Mouse (Mus musculus): Measurements from ENCODE around the gene Macrod1.
"Not testable (repeated sequence)": the region's sequence is repeated elsewhere in the genome, so short reads cannot be mapped to it uniquely, and the experiment has no call there.

Gene Macrod1

GRCm38 (mm10) chr19:7073997-7074781 lies 17.6 kb downstream of the Macrod1 start:
- in situ Hi-C loops (cut with MboI; ENCODE audit: unreplicated experiment in 2 of 2), result loop anchor here in 1 of 2 experiments (5.0 kb wide), 2 partner anchors 128 to 363 kb away; no protein-coding TSS in a partner anchor

GRCm38 (mm10) chr19:7075336-7075735 lies 18.7 kb downstream of the Macrod1 start:
- in situ Hi-C loops (cut with MboI; ENCODE audit: unreplicated experiment in 2 of 2), result not testable (repeated sequence)

- in situ Hi-C loops (cut with MboI; ENCODE audit: unreplicated experiment in 2 of 2), result no loop called here
Observed at GRCm38 (mm10) chr19:7077666-7078065, 21.1 kb downstream of the Macrod1 start.

GRCm38 (mm10) chr19:7078271-7078670 lies 21.7 kb downstream of the Macrod1 start:
- in situ Hi-C loops (cut with MboI; ENCODE audit: unreplicated experiment in 2 of 2), result no loop called here

GRCm38 (mm10) chr19:7081516-7082266 lies 25.1 kb downstream of the Macrod1 start:
- in situ Hi-C loops (cut with MboI; ENCODE audit: unreplicated experiment in 2 of 2), result no loop called here

- in situ Hi-C loops (cut with MboI; ENCODE audit: unreplicated experiment in 2 of 2), result no loop called here
Observed at GRCm38 (mm10) chr19:7083035-7083794, 26.6 kb downstream of the Macrod1 start.

- in situ Hi-C loops (cut with MboI; ENCODE audit: unreplicated experiment in 2 of 2), result no loop called here
Observed at GRCm38 (mm10) chr19:7084734-7085133, 28.1 kb downstream of the Macrod1 start.

- in situ Hi-C loops (cut with MboI; ENCODE audit: unreplicated experiment in 2 of 2), result no loop called here
Observed at GRCm38 (mm10) chr19:7088558-7088957, 31.9 kb downstream of the Macrod1 start.

- in situ Hi-C loops (cut with MboI; ENCODE audit: unreplicated experiment in 2 of 2), result no loop called here
Observed at GRCm38 (mm10) chr19:7089050-7089449, 32.4 kb downstream of the Macrod1 start.

GRCm38 (mm10) chr19:7089842-7090251 lies 33.2 kb downstream of the Macrod1 start:
- in situ Hi-C loops (cut with MboI; ENCODE audit: unreplicated experiment in 2 of 2), result no loop called here

GRCm38 (mm10) chr19:7090369-7091064 lies 33.9 kb downstream of the Macrod1 start:
- in situ Hi-C loops (cut with MboI; ENCODE audit: unreplicated experiment in 2 of 2), result no loop called here

GRCm38 (mm10) chr19:7091448-7092050 lies 34.9 kb downstream of the Macrod1 start:
- in situ Hi-C loops (cut with MboI; ENCODE audit: unreplicated experiment in 2 of 2), result no loop called here

GRCm38 (mm10) chr19:7092756-7093155 lies 36.1 kb downstream of the Macrod1 start:
- in situ Hi-C loops (cut with MboI; ENCODE audit: unreplicated experiment in 2 of 2), result no loop called here

GRCm38 (mm10) chr19:7099620-7100155 lies 43.1 kb downstream of the Macrod1 start:
- in situ Hi-C loops (cut with MboI; ENCODE audit: unreplicated experiment in 2 of 2), result no loop called here

- in situ Hi-C loops (cut with MboI; ENCODE audit: unreplicated experiment in 2 of 2), result no loop called here
Observed at GRCm38 (mm10) chr19:7102039-7102438, 45.4 kb downstream of the Macrod1 start.

GRCm38 (mm10) chr19:7103349-7103992 lies 46.9 kb downstream of the Macrod1 start:
- in situ Hi-C loops (cut with MboI; ENCODE audit: unreplicated experiment in 2 of 2), result no loop called here

- in situ Hi-C loops (cut with MboI; ENCODE audit: unreplicated experiment in 2 of 2), result no loop called here
Observed at GRCm38 (mm10) chr19:7103993-7104401, 47.4 kb downstream of the Macrod1 start.

GRCm38 (mm10) chr19:7105544-7105943 lies 48.9 kb downstream of the Macrod1 start, which contains the start of gene Flrt1:
Gene Flrt1 (minus strand): TSS chr19:7105729.
- in situ Hi-C loops (cut with MboI; ENCODE audit: unreplicated experiment in 2 of 2), result no loop called here

GRCm38 (mm10) chr19:7106566-7106965 lies 50.0 kb downstream of the Macrod1 start:
- in situ Hi-C loops (cut with MboI; ENCODE audit: unreplicated experiment in 2 of 2), result no loop called here
